Mouse (Mus musculus): ENCODE results near the gene Med12l.

DNA sequence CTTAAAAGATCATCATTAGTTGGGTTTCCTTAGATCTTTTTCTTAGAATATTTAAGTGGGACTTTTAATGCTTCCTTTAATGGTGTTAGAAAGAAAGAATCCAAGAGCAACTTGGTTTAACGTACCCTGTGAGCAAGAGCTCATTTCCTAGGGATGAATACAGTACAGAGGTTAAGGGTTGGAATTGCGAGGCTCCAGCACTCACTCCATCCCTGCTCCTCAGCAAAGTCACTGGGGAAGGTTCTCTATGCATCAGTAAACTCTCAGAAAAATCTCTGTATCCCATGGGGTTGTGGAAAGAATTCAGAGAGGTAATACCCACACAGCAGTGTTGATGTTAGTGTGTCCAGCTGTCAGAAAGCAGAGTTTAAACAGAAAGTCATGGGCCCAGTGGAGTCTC lies 134.5 kb downstream of the Med12l start:
- TF ChIP-seq CTCF (IDR thresholded peaks at IDR 0.05; ENCODE audit: low read depth, low read length), result no peak
- TF ChIP-seq TAL1 (conservative IDR thresholded peaks at IDR 0.05; ENCODE audit: low read depth, low read length), result no peak
